Mouse (Mus musculus) forebrain, embryonic 16.5 days (tissue): Measurements from ENCODE around the gene Olfr1154. TPM values are rescaled to one million over a fixed set of nuclear protein-coding genes. Genes with fewer than 3 reads are reported as not detected.

Experiments used
- ATAC-seq: fragments of 200-750 bp; cut with Nextera tagmentation; 2 replicates; pipeline ENCODE4 v1.8.0; 2017; ENCODE audit warnings: mild to moderate bottlenecking, moderate library complexity
- H3K27ac ChIP-seq: fragments of 300-500 bp; sonication (generic); 2 replicates; pipeline ENCODE4 v1.5.1; 2014; ENCODE audit warnings: low read length, control low read depth
- H3K27me3 ChIP-seq: fragments of 300-500 bp; sonication (generic); replicated peaks from 2 replicates; pipeline ENCODE4 v1.6.1; 2014; ENCODE audit warnings: low read length; ENCODE audit not compliant: control insufficient read depth, insufficient read depth
- H3K36me3 ChIP-seq: fragments of 300-500 bp; sonication (generic); 2 replicates; pipeline ENCODE4 v1.6.1; 2014; ENCODE audit not compliant: control insufficient read depth, insufficient read depth
- H3K4me1 ChIP-seq: fragments of 300-500 bp; sonication (generic); replicated peaks from 2 replicates; pipeline ENCODE4 v1.6.1; 2014; ENCODE audit warnings: low read length; ENCODE audit not compliant: control insufficient read depth, insufficient read depth
- H3K4me2 ChIP-seq: fragments of 300-500 bp; sonication (generic); 2 replicates; pipeline ENCODE4 v1.6.1; 2014; ENCODE audit warnings: mild to moderate bottlenecking, low read length, control low read depth
- H3K4me3 ChIP-seq: fragments of 300-500 bp; sonication (generic); replicated peaks from 2 replicates; pipeline ENCODE4 v1.5.1; 2014; ENCODE audit warnings: mild to moderate bottlenecking, low read length, control low read depth
- H3K9ac ChIP-seq: fragments of 300-500 bp; sonication (generic); replicated peaks from 2 replicates; pipeline ENCODE4 v1.6.1; 2014; ENCODE audit warnings: low read depth, low read length, control low read depth
- H3K9me3 ChIP-seq: fragments of 300-500 bp; sonication (generic); 2 replicates; pipeline ENCODE4 v1.6.1; 2016; ENCODE audit warnings: low read length; ENCODE audit not compliant: control insufficient read depth
- WGBS: fragments of 180-500 bp; shearing (Covaris S2); extraction: QIAGEN DNeasy Blood & Tissue Kit; methylation state at CpG from one replicate; pipeline ENCODE4 v1.1.7; 2014; 5-methylcytosine and 5-hydroxymethylcytosine counted together
- polyA plus RNA-seq: library from polyadenylated mRNA; unstranded; fragments of >200 nt; fragmentation: Nextera tagmentation; extraction: Ambion mirVana; gene quantifications from 2 replicates; pipeline ENCODE4 v1.2.1, GENCODE M21; 2015

The Olfr1154 gene
- not detected in 2 replicates for polyA plus RNA-seq

GRCm38 (mm10) chr2:87905066-87905465, at the start of gene Olfr1154:
Gene Olfr1154 (minus strand): TSS chr2:87905166.
- WGBS: 89% methylated on average over 1 of the region's 1 CpGs
- ATAC-seq: no peak

GRCm38 (mm10) chr2:87953000-87953399, 48.0 kb upstream of the Olfr1154 start, which contains the start of gene Olfr1156:
Gene Olfr1156 (minus strand): TSS chr2:87953100.
- Histone ChIP-seq H3K27ac (no peak within 1 kb of the TSS), H3K4me3 (no peak within 1 kb of the TSS), H3K4me2 (no peak within 1 kb of the TSS), H3K27me3 (no peaks in the 10 kb centered on the region), H3K36me3 (no peaks in the 10 kb centered on the region), H3K4me1 (no peaks in the 10 kb centered on the region), H3K9me3 (no peaks in the 10 kb centered on the region), H3K9ac (no peak within 1 kb of the TSS)
- ATAC-seq: no peak

More at GRCm38 (mm10) chr2:87905066-87905465, at the start of gene Olfr1154:
- Histone ChIP-seq H3K9ac (no peak within 1 kb of the TSS), H3K36me3 (no peaks in the 10 kb centered on the region), H3K27ac (no peak within 1 kb of the TSS), H3K4me2 (no peak within 1 kb of the TSS), H3K9me3 (peaks cover 3% of the 10 kb centered on the region; the same call in 1 of the 2 replicates), H3K4me3 (no peak within 1 kb of the TSS), H3K27me3 (no peaks in the 10 kb centered on the region), H3K4me1 (no peaks in the 10 kb centered on the region)

GRCm38 (mm10) chr2:87945037-87945436, 40.1 kb upstream of the Olfr1154 start, which contains the start of gene Olfr1155:
Gene Olfr1155 (minus strand): TSS chr2:87945137.
- WGBS: 90% methylated on average over 1 of the region's 1 CpGs
- no peaks in the 10 kb centered on the region for H3K27me3 ChIP-seq
- no peak for ATAC-seq

GRCm38 (mm10) chr2:87894662-87895061, 10.3 kb downstream of the Olfr1154 start, which contains the start of gene Olfr1153:
Gene Olfr1153 (plus strand): TSS chr2:87894962.
- Histone ChIP-seq H3K9me3 (no peaks in the 10 kb centered on the region), H3K4me2 (no peak within 1 kb of the TSS), H3K27ac (no peak within 1 kb of the TSS), H3K27me3 (no peaks in the 10 kb centered on the region), H3K4me3 (no peak within 1 kb of the TSS), H3K36me3 (no peaks in the 10 kb centered on the region), H3K4me1 (no peaks in the 10 kb centered on the region), H3K9ac (no peak within 1 kb of the TSS)
- WGBS: 77% methylated on average over 1 of the region's 1 CpGs
- ATAC-seq: no peak

More at GRCm38 (mm10) chr2:87945037-87945436, 40.1 kb upstream of the Olfr1154 start, which contains the start of gene Olfr1155:
- H3K27ac ChIP-seq: no peak within 1 kb of the TSS
- H3K4me2 ChIP-seq: no peak within 1 kb of the TSS
- no peaks in the 10 kb centered on the region for H3K4me1 ChIP-seq
- H3K36me3 ChIP-seq: no peaks in the 10 kb centered on the region
- H3K9me3 ChIP-seq: no peaks in the 10 kb centered on the region
- H3K4me3 ChIP-seq: no peak within 1 kb of the TSS
- no peak within 1 kb of the TSS for H3K9ac ChIP-seq

- no peak for ATAC-seq
- H3K4me2 ChIP-seq: no peak within 1 kb of the TSS
- no peaks in the 10 kb centered on the region for H3K4me1 ChIP-seq
- H3K36me3 ChIP-seq: no peaks in the 10 kb centered on the region
- H3K9me3 ChIP-seq: no peaks in the 10 kb centered on the region
- H3K27me3 ChIP-seq: no peaks in the 10 kb centered on the region
- no peak within 1 kb of the TSS for H3K9ac ChIP-seq
- H3K4me3 ChIP-seq: no peak within 1 kb of the TSS
- no peak within 1 kb of the TSS for H3K27ac ChIP-seq
Measured at GRCm38 (mm10) chr2:87866192-87866591, 38.8 kb downstream of the Olfr1154 start, which contains the start of gene Olfr1152. Gene Olfr1152 (plus strand): TSS chr2:87866492.

- Histone ChIP-seq H3K4me2 (no peak within 1 kb of the TSS), H3K9ac (no peak within 1 kb of the TSS), H3K9me3 (no peaks in the 10 kb centered on the region), H3K4me3 (no peak within 1 kb of the TSS), H3K27ac (no peak within 1 kb of the TSS), H3K27me3 (no peaks in the 10 kb centered on the region), H3K36me3 (no peaks in the 10 kb centered on the region), H3K4me1 (no peaks in the 10 kb centered on the region)
- no peak for ATAC-seq
- WGBS: 85% methylated on average over 1 of the region's 1 CpGs
Measured at GRCm38 (mm10) chr2:87855562-87855961, 49.4 kb downstream of the Olfr1154 start, which contains the start of gene Olfr1151. Gene Olfr1151 (plus strand): TSS chr2:87855862.

Other genes starting within 250 kb of the Olfr1154 start
- not detected in 2 replicates for gene Olfr1134, start 246.7 kb downstream of the Olfr1154 start, polyA plus RNA-seq
- gene Olfr1135, start 231.5 kb downstream of the Olfr1154 start, polyA plus RNA-seq: not detected in 2 replicates
- not detected in 2 replicates for gene Olfr1136, start 211.2 kb downstream of the Olfr1154 start, polyA plus RNA-seq
- gene Olfr1137, start 192.0 kb downstream of the Olfr1154 start, polyA plus RNA-seq: not detected in 2 replicates
- gene Olfr1138, start 165.2 kb downstream of the Olfr1154 start, polyA plus RNA-seq: not detected in 2 replicates
- gene Olfr1140, start 161.4 kb downstream of the Olfr1154 start, polyA plus RNA-seq: not detected in 2 replicates
- gene Olfr1141, start 151.2 kb downstream of the Olfr1154 start, polyA plus RNA-seq: not detected in 2 replicates
- not detected in 2 replicates for gene Olfr152, start 125.7 kb downstream of the Olfr1154 start, polyA plus RNA-seq
- not detected in 2 replicates for gene Olfr1143, start 104.6 kb downstream of the Olfr1154 start, polyA plus RNA-seq
- not detected in 2 replicates for gene Olfr1145, start 95.3 kb downstream of the Olfr1154 start, polyA plus RNA-seq
- not detected in 2 replicates for gene Olfr1148, start 74.6 kb downstream of the Olfr1154 start, polyA plus RNA-seq
- not detected in 2 replicates for gene Olfr1150-ps1, start 61.2 kb downstream of the Olfr1154 start, polyA plus RNA-seq
- not detected in 2 replicates for gene Olfr1151, start 49.3 kb downstream of the Olfr1154 start, polyA plus RNA-seq
- gene Olfr1152, start 38.7 kb downstream of the Olfr1154 start, polyA plus RNA-seq: not detected in 2 replicates
- not detected in 2 replicates for gene Olfr1153, start 10.2 kb downstream of the Olfr1154 start, polyA plus RNA-seq
- not detected in 2 replicates for gene Olfr1155, start 40.0 kb upstream of the Olfr1154 start, polyA plus RNA-seq
- gene Olfr1156, start 47.9 kb upstream of the Olfr1154 start, polyA plus RNA-seq: not detected in 2 replicates
- gene Olfr1157, start 63.1 kb upstream of the Olfr1154 start, polyA plus RNA-seq: not detected in 2 replicates
- not detected in 2 replicates for gene Olfr74, start 69.5 kb upstream of the Olfr1154 start, polyA plus RNA-seq
- not detected in 2 replicates for gene Olfr1158, start 84.9 kb upstream of the Olfr1154 start, polyA plus RNA-seq
- gene Olfr1160, start 103.1 kb upstream of the Olfr1154 start, polyA plus RNA-seq: not detected in 2 replicates
- not detected in 2 replicates for gene Olfr1161, start 117.6 kb upstream of the Olfr1154 start, polyA plus RNA-seq
- not detected in 2 replicates for gene Olfr73, start 132.5 kb upstream of the Olfr1154 start, polyA plus RNA-seq
- not detected in 2 replicates for gene Olfr1162, start 146.0 kb upstream of the Olfr1154 start, polyA plus RNA-seq
- gene Olfr1163, start 166.7 kb upstream of the Olfr1154 start, polyA plus RNA-seq: not detected in 2 replicates
- gene Olfr1164, start 188.8 kb upstream of the Olfr1154 start, polyA plus RNA-seq: not detected in 2 replicates
- gene Olfr1166, start 223.1 kb upstream of the Olfr1154 start, polyA plus RNA-seq: not detected in 2 replicates